Mouse (Mus musculus) thymus, adult 2 months (tissue): ENCODE measurements around the gene Fhl3. TPM values are rescaled to one million over a fixed set of nuclear protein-coding genes. Genes with fewer than 3 reads are reported as not detected.

Source experiments
- DNase-seq: peaks from one replicate; pipeline ENCODE4 v3.0.0; 2021
- H3K27ac ChIP-seq: fragments of 200-500 bp; 2 replicates; pipeline ENCODE4 v1.5.1; 2012; ENCODE audit warnings: low read length, control low read depth; ENCODE audit not compliant: control insufficient read depth, insufficient read depth
- H3K27me3 ChIP-seq: fragments of 200-500 bp; 2 replicates; pipeline ENCODE4 v1.6.1; 2012; ENCODE audit warnings: mild to moderate bottlenecking, low read length, moderate library complexity, mixed read lengths; ENCODE audit not compliant: control insufficient read depth, insufficient read depth
- H3K36me3 ChIP-seq: fragments of 200-500 bp; 2 replicates; pipeline ENCODE4 v1.6.1; 2012; ENCODE audit warnings: mild to moderate bottlenecking, low read length, moderate library complexity; ENCODE audit not compliant: control insufficient read depth, insufficient read depth
- H3K4me1 ChIP-seq: fragments of 200-500 bp; replicated peaks from 2 replicates; pipeline ENCODE4 v1.6.1; 2012; ENCODE audit warnings: low read length; ENCODE audit not compliant: control insufficient read depth, insufficient read depth
- H3K4me3 ChIP-seq: fragments of 200-500 bp; 2 replicates; pipeline ENCODE4 v1.5.1; 2012; ENCODE audit warnings: mild to moderate bottlenecking, low read length, control low read depth, moderate library complexity; ENCODE audit not compliant: control insufficient read depth, insufficient read depth
- CTCF ChIP-seq: fragments of 200-500 bp; IDR thresholded peaks from 2 replicates; pipeline ENCODE4 v1.5.1; 2012; ENCODE audit warnings: mild to moderate bottlenecking, control low read depth, low read length, moderate library complexity, borderline replicate concordance; ENCODE audit not compliant: control insufficient read depth, poor library complexity, insufficient read depth; ENCODE audit errors: extremely low read depth
- POLR2A ChIP-seq: fragments of 200-500 bp; IDR thresholded peaks from 2 replicates; pipeline ENCODE4 v1.6.1; 2012; ENCODE audit warnings: mild to moderate bottlenecking, low read length, control low read depth, moderate library complexity; ENCODE audit not compliant: control insufficient read depth, poor library complexity, insufficient read depth; ENCODE audit errors: extremely low read depth
- WGBS: fragments of 180-500 bp; shearing (Covaris S2); methylation state at CpG from one replicate; pipeline ENCODE4 v1.1.7; 2018; 5-methylcytosine and 5-hydroxymethylcytosine counted together
- polyA plus RNA-seq: library from polyadenylated mRNA; depleted of rRNA; stranded (reverse); fragments of >200 nt; gene quantifications from 2 replicates; pipeline ENCODE4 v1.2.3, GENCODE M21; 2012; rRNA removed

The Fhl3 gene
- polyA plus RNA-seq, 1 experiment: 36.1 TPM

GRCm38 (mm10) chr4:124752281-124753199 is 52.0 kb downstream of the Fhl3 start:
- Histone ChIP-seq H3K27me3 (no peaks in the 10 kb centered on the region), H3K4me3 (peak overlapping the region; percentile 63), H3K4me1 (peaks cover 36% of the 10 kb centered on the region), H3K36me3 (no peaks in the 10 kb centered on the region), H3K27ac (peak overlapping the region; percentile 92)
- peak; percentile 53 for DNase-seq
- TF ChIP-seq POLR2A (no peak), CTCF (no peak)
- WGBS: 2% methylated on average over 15 of the region's 15 CpGs

GRCm38 (mm10) chr4:124755526-124755925 is 55.0 kb downstream of the Fhl3 start:
- Histone ChIP-seq H3K4me3 (no peak overlapping the region), H3K27ac (peak overlapping the region; percentile 22), H3K36me3 (no peaks in the 10 kb centered on the region), H3K4me1 (peaks cover 52% of the 10 kb centered on the region), H3K27me3 (no peaks in the 10 kb centered on the region)
- TF ChIP-seq CTCF (no peak), POLR2A (no peak)
- DNase-seq: no peak
- 35% methylated on average over 7 of the region's 7 CpGs for WGBS

Other genes starting within 250 kb of the Fhl3 start
- gene 3100002H09Rik, start 89.9 kb upstream of the Fhl3 start, polyA plus RNA-seq: not detected in 2 replicates
- gene Pou3f1, start 43.9 kb upstream of the Fhl3 start, polyA plus RNA-seq: 0.38 and 0.46 TPM in 2 replicates
- gene Utp11, start 7.1 kb upstream of the Fhl3 start, polyA plus RNA-seq: 6.0 and 6.3 TPM in 2 replicates
- 23.2 and 25.3 TPM in 2 replicates for gene Sf3a3, start 14.1 kb downstream of the Fhl3 start, polyA plus RNA-seq
- 81.3 and 101 TPM in 2 replicates for gene Inpp5b, start 41.1 kb downstream of the Fhl3 start, polyA plus RNA-seq
- gene Mtf1, start 101.4 kb downstream of the Fhl3 start, polyA plus RNA-seq: 9.9 and 10.4 TPM in 2 replicates
- gene Yrdc, start 150.0 kb downstream of the Fhl3 start, polyA plus RNA-seq: 63.0 and 70.4 TPM in 2 replicates
- gene 1110065P20Rik, start 150.5 kb downstream of the Fhl3 start, polyA plus RNA-seq: 26.2 and 28.0 TPM in 2 replicates
- gene Maneal, start 161.5 kb downstream of the Fhl3 start, polyA plus RNA-seq: 1.1 and 1.4 TPM in 2 replicates
- 0.06 and 0.07 TPM in 2 replicates for gene Epha10, start 180.2 kb downstream of the Fhl3 start, polyA plus RNA-seq
- gene 9930104L06Rik, start 236.3 kb downstream of the Fhl3 start, polyA plus RNA-seq: 18.3 and 21.6 TPM in 2 replicates
- 79.4 and 102 TPM in 2 replicates for gene Cdca8, start 238.6 kb downstream of the Fhl3 start, polyA plus RNA-seq